Mouse (Mus musculus): ENCODE measurements around the gene Atp5j2.

GRCm38 (mm10) chr5:145230641-145231040, 38.8 kb upstream of the Atp5j2 start:
- no peak for TF ChIP-seq CTCF (IDR thresholded peaks at IDR 0.05; ENCODE audit: low read depth, low read length)
- TF ChIP-seq POLR2A (IDR thresholded peaks at IDR 0.05; ENCODE audit: insufficient read depth, low read length), result no peak
- TF ChIP-seq EP300 (IDR thresholded peaks at IDR 0.05; ENCODE audit: insufficient read depth, low read depth, low read length), result no peak
